Mouse (Mus musculus): ENCODE results near the gene Pld2.

GRCm38 (mm10) chr11:70586954-70587353 lies 47.1 kb downstream of the Pld2 start:
- no peak for TF ChIP-seq CTCF (IDR thresholded peaks at IDR 0.05; ENCODE audit: control insufficient read depth, insufficient read depth, low read length)
- TF ChIP-seq POLR2A (IDR thresholded peaks at IDR 0.05; ENCODE audit: borderline replicate concordance, control insufficient read depth, low read depth, low read length) = no peak
